1 mouse cellular context compared by ENCODE assay signal in genomic region chr15:31349046-31349445, GRCm38 (mm10).
TF ChIP-seq lines count a peak whose summit lies in the region.

No protein-coding gene starts in this region.

TF ChIP-seq in CH12.LX, 34 proteins besides CTCF, POLR2A, EP300 and RAD21 (continued from another document):
- TF ChIP-seq MAFK (IDR thresholded peaks at IDR 0.05; ENCODE audit: insufficient replicate concordance, low read length) (peak; percentile 39; the same call in 1 of the 2 replicates), SMC3 (IDR thresholded peaks at IDR 0.05; ENCODE audit: low read depth, low read length) (no peak), MXI1 (IDR thresholded peaks at IDR 0.05; ENCODE audit: low read depth, low read length) (no peak; the same call in 1 of the 2 replicates), USF1 (IDR thresholded peaks at IDR 0.05; ENCODE audit: low read depth, low read length) (no peak), CHD2 (IDR thresholded peaks at IDR 0.05; ENCODE audit: low read length) (peak; percentile 56), ELF1 (IDR thresholded peaks at IDR 0.05; ENCODE audit: low read depth, low read length) (peak; percentile 48; the same call in 1 of the 2 replicates), ZC3H11A (IDR thresholded peaks at IDR 0.05; ENCODE audit: low read depth, low read length) (no peak)
